Mouse (Mus musculus) hindbrain, embryonic 12.5 days (tissue): ENCODE measurements around the gene Akain1. TPM values are rescaled to one million over a fixed set of nuclear protein-coding genes. Genes with fewer than 3 reads are reported as not detected.

ENCODE experiments used
- ATAC-seq: fragments of 200-750 bp; cut with Nextera tagmentation; 2 replicates; pipeline ENCODE4 v1.8.0; 2017; ENCODE audit warnings: moderate TSS enrichment; ENCODE audit not compliant: low FRiP score
- H3K27ac ChIP-seq: fragments of 300-500 bp; sonication (generic); 2 replicates; pipeline ENCODE4 v1.5.1; 2016; ENCODE audit warnings: mild to moderate bottlenecking
- H3K27me3 ChIP-seq: fragments of 300-500 bp; sonication (generic); 2 replicates; pipeline ENCODE4 v1.6.1; 2016; ENCODE audit warnings: mild to moderate bottlenecking
- H3K36me3 ChIP-seq: fragments of 300-500 bp; sonication (generic); 2 replicates; pipeline ENCODE4 v1.6.1; 2016; ENCODE audit warnings: mild to moderate bottlenecking
- H3K4me1 ChIP-seq: fragments of 300-500 bp; sonication (generic); 2 replicates; pipeline ENCODE4 v1.6.1; 2016
- H3K4me2 ChIP-seq: fragments of 300-500 bp; sonication (generic); replicated peaks from 2 replicates; pipeline ENCODE4 v1.6.1; 2016; ENCODE audit warnings: mild to moderate bottlenecking
- H3K4me3 ChIP-seq: fragments of 300-500 bp; sonication (generic); 2 replicates; pipeline ENCODE4 v1.5.1; 2016; ENCODE audit warnings: mild to moderate bottlenecking
- H3K9ac ChIP-seq: fragments of 300-500 bp; sonication (generic); 2 replicates; pipeline ENCODE4 v1.6.1; 2016; ENCODE audit warnings: mild to moderate bottlenecking, moderate library complexity
- H3K9me3 ChIP-seq: fragments of 300-500 bp; sonication (generic); replicated peaks from 2 replicates; pipeline ENCODE4 v1.6.1; 2016; ENCODE audit warnings: mild to moderate bottlenecking
- WGBS: fragments of 180-500 bp; shearing (Covaris S2); methylation state at CpG from one replicate; pipeline ENCODE4 v1.1.7; 2016; 5-methylcytosine and 5-hydroxymethylcytosine counted together
- polyA plus RNA-seq: library from polyadenylated mRNA; unstranded; fragments of >200 nt; fragmentation: Nextera tagmentation; extraction: Ambion mirVana; gene quantifications from 2 replicates; pipeline ENCODE4 v1.2.1, GENCODE M21; 2016

Gene Akain1
- polyA plus RNA-seq, result 0.22 and 0.27 TPM in 2 replicates

- Histone ChIP-seq H3K27ac (no peak within 1 kb of the TSS), H3K4me2 (peak within 1 kb of the TSS; percentile 87), H3K36me3 (no peaks in the 10 kb centered on the region), H3K4me3 (peak within 1 kb of the TSS; percentile 49), H3K27me3 (peaks cover 55% of the 10 kb centered on the region), H3K4me1 (peaks cover 15% of the 10 kb centered on the region), H3K9me3 (no peaks in the 10 kb centered on the region), H3K9ac (peak within 1 kb of the TSS; percentile 53)
- WGBS, result under 1% methylated on average over 39 of the region's 44 CpGs
- ATAC-seq, result peak; percentile 90
These were observed at the start of gene Akain1 for GRCm38 (mm10) chr17:69438990-69439491. Akain1 (plus strand) TSS chr17:69439326.

GRCm38 (mm10) chr17:69396147-69397033 is 42.7 kb upstream of the Akain1 start:
- 48% methylated on average over 15 of the region's 16 CpGs for WGBS
- H3K9ac ChIP-seq, result no peak overlapping the region
- H3K4me2 ChIP-seq, result no peak overlapping the region
- no peaks in the 10 kb centered on the region for H3K4me1 ChIP-seq
- no peaks in the 10 kb centered on the region for H3K36me3 ChIP-seq
- no peaks in the 10 kb centered on the region for H3K27me3 ChIP-seq
- no peak overlapping the region for H3K27ac ChIP-seq
- no peak for ATAC-seq
- no peak overlapping the region for H3K4me3 ChIP-seq
- no peaks in the 10 kb centered on the region for H3K9me3 ChIP-seq

- H3K4me1 ChIP-seq, result no peaks in the 10 kb centered on the region
- no peaks in the 10 kb centered on the region for H3K27me3 ChIP-seq
- WGBS, result 73% methylated on average over 5 of the region's 5 CpGs
- H3K27ac ChIP-seq, result no peak overlapping the region
- no peak overlapping the region for H3K9ac ChIP-seq
- no peak overlapping the region for H3K4me2 ChIP-seq
- no peaks in the 10 kb centered on the region for H3K36me3 ChIP-seq
- no peak for ATAC-seq
- H3K9me3 ChIP-seq, result no peaks in the 10 kb centered on the region
- H3K4me3 ChIP-seq, result no peak overlapping the region
These were observed 42.0 kb upstream of the Akain1 start for GRCm38 (mm10) chr17:69397163-69397562.

DNA sequence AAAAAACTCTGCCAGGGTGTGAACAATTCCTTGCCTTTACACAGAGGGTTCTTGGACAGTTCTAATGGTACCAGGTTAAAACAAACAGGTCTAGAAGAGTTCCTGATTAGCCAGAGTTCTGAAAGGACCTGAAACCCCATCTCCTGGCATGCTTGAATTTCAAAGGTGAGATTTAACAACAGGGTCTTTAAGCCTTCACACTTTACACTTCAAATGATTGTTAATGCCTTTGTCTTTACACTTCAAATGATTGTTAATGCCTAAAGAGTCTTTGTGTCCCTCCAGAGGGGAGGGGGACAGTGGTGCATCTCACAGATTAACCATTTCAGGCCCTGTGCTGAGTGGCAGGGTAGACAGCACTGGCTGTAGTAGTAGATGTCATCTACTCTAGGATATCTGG is 41.0 kb upstream of the Akain1 start:
- no peak for ATAC-seq
- H3K27ac ChIP-seq, result no peak overlapping the region
- H3K9ac ChIP-seq, result no peak overlapping the region
- H3K4me3 ChIP-seq, result no peak overlapping the region
- no peak overlapping the region for H3K4me2 ChIP-seq
- H3K9me3 ChIP-seq, result no peaks in the 10 kb centered on the region
- H3K27me3 ChIP-seq, result no peaks in the 10 kb centered on the region
- H3K36me3 ChIP-seq, result no peaks in the 10 kb centered on the region
- H3K4me1 ChIP-seq, result no peaks in the 10 kb centered on the region

DNA sequence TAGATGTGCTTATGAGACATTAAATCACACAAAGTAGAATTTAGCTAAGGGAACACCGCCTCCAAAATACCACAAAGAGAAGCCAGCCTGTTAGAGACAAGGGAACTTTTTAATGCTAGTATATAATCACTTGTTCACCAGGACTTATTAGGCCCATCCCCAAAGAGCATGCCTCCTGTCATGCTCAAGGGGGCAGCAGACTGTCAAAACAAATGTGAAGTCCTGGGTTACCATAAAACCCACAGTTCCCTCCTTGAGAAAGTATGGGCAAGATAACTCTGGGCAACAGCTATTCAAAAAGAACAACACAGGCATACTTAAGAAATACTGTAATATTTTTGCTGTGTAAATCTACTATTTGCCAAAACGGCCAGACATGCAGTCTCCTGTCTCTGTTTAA is 38.0 kb upstream of the Akain1 start:
- no peaks in the 10 kb centered on the region for H3K4me1 ChIP-seq
- ATAC-seq, result no peak

DNA sequence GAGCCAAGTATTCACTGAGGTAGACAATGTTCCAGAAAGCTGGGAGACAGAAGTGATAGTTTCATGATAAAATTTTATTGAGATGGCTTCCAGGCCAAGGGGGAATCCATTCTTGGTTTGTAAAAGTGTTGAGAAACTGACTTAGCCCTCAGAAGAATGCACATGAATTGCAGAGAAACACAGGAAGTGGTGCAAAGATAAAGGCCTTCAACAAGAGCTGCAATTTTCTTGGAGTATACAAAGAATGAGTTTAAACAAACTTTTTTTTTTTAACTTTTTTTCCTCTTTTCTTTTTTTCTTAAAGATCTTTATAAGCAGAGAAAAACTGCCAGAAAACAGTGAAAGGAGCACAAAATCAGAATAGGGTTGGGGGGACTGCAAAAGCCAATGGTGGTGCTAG is 23.0 kb upstream of the Akain1 start:
- no peak overlapping the region for H3K4me3 ChIP-seq
- ATAC-seq, result no peak

More for the DNA sequence above, 38.0 kb upstream of the Akain1 start:
- WGBS, result 80% methylated on average over 2 of the region's 2 CpGs
- H3K9me3 ChIP-seq, result no peaks in the 10 kb centered on the region
- H3K4me2 ChIP-seq, result no peak overlapping the region
- H3K36me3 ChIP-seq, result no peaks in the 10 kb centered on the region
- no peaks in the 10 kb centered on the region for H3K27me3 ChIP-seq
- no peak overlapping the region for H3K27ac ChIP-seq
- no peak overlapping the region for H3K4me3 ChIP-seq
- no peak overlapping the region for H3K9ac ChIP-seq

DNA sequence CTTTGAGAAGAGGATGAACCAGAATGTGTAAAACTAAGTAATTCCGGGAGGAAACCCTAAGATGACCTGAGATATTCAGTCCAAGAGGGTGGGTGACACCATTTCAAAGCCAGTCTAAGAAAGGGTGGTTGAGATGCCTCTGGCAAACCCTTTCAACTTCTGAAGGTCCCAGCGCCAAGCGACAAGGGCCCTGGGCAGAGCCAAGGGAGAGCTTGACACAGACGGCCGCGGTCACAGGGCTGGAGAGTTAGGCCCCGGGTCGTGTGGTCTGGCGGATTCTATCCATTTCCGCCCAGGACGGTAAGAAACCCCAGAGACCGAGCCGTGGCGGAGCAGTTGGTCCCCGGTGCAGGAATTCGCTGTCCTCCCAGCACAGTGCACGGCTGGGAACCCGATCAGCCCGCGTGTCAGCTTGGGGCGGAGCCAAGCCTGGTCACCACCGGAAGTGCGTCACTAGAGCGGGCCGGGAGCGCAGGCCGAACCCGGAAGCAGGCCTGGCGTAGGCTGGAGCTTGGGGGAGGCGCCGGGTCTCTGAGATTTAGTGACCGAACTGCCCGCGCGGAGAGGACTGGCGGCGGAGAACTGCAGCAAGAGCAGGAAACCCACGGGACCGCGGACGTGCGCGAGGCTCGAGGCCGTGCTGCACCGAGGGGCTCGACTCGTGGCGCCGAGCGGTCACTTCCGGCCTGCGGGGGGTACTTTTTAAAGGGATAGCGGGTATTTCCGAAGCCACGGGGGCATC is 22.0 kb upstream of the Akain1 start:
- peak overlapping the region; percentile 67 for H3K4me2 ChIP-seq
- H3K27me3 ChIP-seq, result no peaks in the 10 kb centered on the region
- H3K9ac ChIP-seq, result peak overlapping the region; percentile 84
- H3K36me3 ChIP-seq, result no peaks in the 10 kb centered on the region
- peaks cover 5% of the 10 kb centered on the region; the same call in 1 of the 2 replicates for H3K4me1 ChIP-seq
- peak overlapping the region; percentile 95 for H3K27ac ChIP-seq
- peak; percentile 100 for ATAC-seq
- WGBS, result under 1% methylated on average over 56 of the region's 56 CpGs
- no peaks in the 10 kb centered on the region for H3K9me3 ChIP-seq
- peak overlapping the region; percentile 72 for H3K4me3 ChIP-seq

More for the DNA sequence above, 23.0 kb upstream of the Akain1 start:
- Histone ChIP-seq H3K27me3 (no peaks in the 10 kb centered on the region), H3K27ac (no peak overlapping the region), H3K9me3 (no peaks in the 10 kb centered on the region), H3K9ac (no peak overlapping the region; the same call in 1 of the 2 replicates), H3K4me2 (peak overlapping the region; percentile 67), H3K36me3 (no peaks in the 10 kb centered on the region), H3K4me1 (peaks cover 5% of the 10 kb centered on the region; the same call in 1 of the 2 replicates)

GRCm38 (mm10) chr17:69417724-69418373 is 21.3 kb upstream of the Akain1 start:
- H3K4me1 ChIP-seq, result peaks cover 5% of the 10 kb centered on the region; the same call in 1 of the 2 replicates
- H3K4me3 ChIP-seq, result peak overlapping the region; percentile 72
- H3K27ac ChIP-seq, result peak overlapping the region; percentile 95
- H3K4me2 ChIP-seq, result peak overlapping the region; percentile 61
- no peaks in the 10 kb centered on the region for H3K27me3 ChIP-seq
- no peaks in the 10 kb centered on the region for H3K36me3 ChIP-seq
- peak overlapping the region; percentile 84 for H3K9ac ChIP-seq
- whole genome bisulfite sequencing, result 3% methylated on average over 26 of the region's 26 CpGs
- H3K9me3 ChIP-seq, result no peaks in the 10 kb centered on the region
- peak; percentile 60 for ATAC-seq

- no peak overlapping the region for H3K27ac ChIP-seq
- no peak for ATAC-seq
- no peaks in the 10 kb centered on the region for H3K9me3 ChIP-seq
- no peak overlapping the region for H3K9ac ChIP-seq
- WGBS, result 5% methylated on average over 1 of the region's 1 CpGs
- no peak overlapping the region for H3K4me3 ChIP-seq
- H3K4me1 ChIP-seq, result peaks cover 1% of the 10 kb centered on the region; the same call in 1 of the 2 replicates
- H3K36me3 ChIP-seq, result no peaks in the 10 kb centered on the region
- H3K27me3 ChIP-seq, result no peaks in the 10 kb centered on the region
- H3K4me2 ChIP-seq, result no peak overlapping the region
These were observed 17.5 kb upstream of the Akain1 start for GRCm38 (mm10) chr17:69421592-69421991.

DNA sequence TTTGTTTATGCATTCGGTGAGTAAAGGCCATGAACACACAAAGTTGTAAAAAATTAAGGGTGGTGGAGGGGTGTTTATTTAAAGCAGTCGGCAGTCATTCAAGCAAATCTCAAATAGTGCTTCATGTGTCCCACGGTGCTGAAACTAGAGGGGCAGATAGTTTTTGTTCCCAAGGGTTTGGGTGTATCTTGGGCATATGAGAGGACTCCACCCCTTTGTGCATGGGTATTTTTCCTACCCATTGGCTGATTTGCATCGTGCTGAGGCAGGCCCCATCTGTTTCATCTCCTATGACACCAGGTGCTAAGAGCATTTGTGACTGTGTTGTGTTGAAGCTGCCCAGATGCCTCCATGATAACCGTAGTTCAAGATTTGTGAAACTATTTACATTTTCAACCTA is 1.3 kb upstream of the Akain1 start:
- H3K27ac ChIP-seq, result no peak overlapping the region
- H3K4me2 ChIP-seq, result no peak overlapping the region
- WGBS, result 69% methylated on average over 5 of the region's 5 CpGs
- no peaks in the 10 kb centered on the region for H3K36me3 ChIP-seq
- H3K4me1 ChIP-seq, result peaks cover 15% of the 10 kb centered on the region
- H3K9me3 ChIP-seq, result no peaks in the 10 kb centered on the region
- no peak for ATAC-seq
- no peak overlapping the region for H3K4me3 ChIP-seq
- no peak overlapping the region for H3K9ac ChIP-seq
- H3K27me3 ChIP-seq, result peaks cover 55% of the 10 kb centered on the region

DNA sequence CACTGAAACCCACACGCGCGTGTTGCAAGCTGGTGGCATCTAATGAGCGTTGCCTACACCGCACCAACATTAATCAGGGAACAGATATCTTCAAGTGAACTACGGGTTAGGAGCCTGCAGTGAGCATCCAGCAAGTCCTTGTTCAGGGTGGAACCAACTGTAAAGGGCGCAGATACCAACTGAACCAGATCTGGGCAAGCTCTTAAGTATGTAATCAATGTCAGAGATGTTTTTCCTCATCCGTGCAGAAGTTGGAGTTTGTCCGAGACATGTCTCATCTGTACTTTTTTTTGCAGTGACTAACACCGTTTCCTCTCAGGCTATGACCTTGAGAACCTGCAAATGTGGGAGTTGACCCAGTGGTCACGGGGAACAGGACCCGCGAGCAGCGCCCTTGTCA is 640 bp upstream of the Akain1 start:
- 36% methylated on average over 14 of the region's 14 CpGs for WGBS
- Histone ChIP-seq H3K36me3 (no peaks in the 10 kb centered on the region), H3K27ac (no peak overlapping the region), H3K9me3 (no peaks in the 10 kb centered on the region), H3K4me1 (peaks cover 15% of the 10 kb centered on the region), H3K9ac (no peak overlapping the region), H3K4me2 (peak overlapping the region; percentile 87), H3K27me3 (peaks cover 55% of the 10 kb centered on the region), H3K4me3 (peak overlapping the region; percentile 49)
- ATAC-seq, result peak; percentile 5; the same call in 1 of the 2 replicates
